13 mouse cellular contexts compared by ENCODE assay signal in the genomic region with DNA sequence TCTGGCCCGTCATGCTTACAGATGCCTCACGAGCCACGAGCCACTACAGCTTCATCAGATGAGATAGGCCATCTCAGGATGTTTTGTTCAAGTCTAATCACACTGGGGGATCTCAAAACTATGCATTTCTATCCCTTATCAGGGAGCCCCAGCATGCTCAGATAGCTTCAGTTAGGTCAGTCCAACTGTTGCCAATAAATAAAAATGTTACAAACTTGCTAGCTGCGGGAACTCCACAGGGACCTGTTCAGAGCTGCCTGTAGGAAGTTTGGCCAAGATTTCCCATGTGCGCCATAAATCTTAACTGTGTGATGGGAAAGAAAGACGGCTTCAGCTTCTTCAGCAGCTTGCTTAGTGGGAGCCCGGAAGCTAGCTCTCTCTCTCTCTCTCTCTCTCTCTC. TPM values are rescaled to one million over a fixed set of nuclear protein-coding genes. Genes with fewer than 3 reads are reported as not detected.
DNase-seq lines count a peak whose midpoint lies in the region; ATAC-seq lines count a peak whose summit lies in the region.
"Had no signal": no experiment of that assay in that cellular context is flagged by ENCODE, and none has a peak within 500 bp of the region (broad histone marks: within the 10 kb centered on the region; RNA-seq: fewer than 3 reads in every experiment).

No protein-coding gene starts in this region.

- H3K9ac ChIP-seq in heart, embryonic 12.5 days: no peak overlapping the region
- H3K9ac ChIP-seq in kidney, embryonic 15.5 days: no peak overlapping the region
- no peak overlapping the region for H3K9ac ChIP-seq in forebrain, embryonic 15.5 days (replicated peaks)
- H3K9ac ChIP-seq: limb, embryonic 13.5 days; midbrain, embryonic 13.5 days had no signal

- no peak overlapping the region for H3K27ac ChIP-seq in heart, embryonic 12.5 days (ENCODE audit: poor library complexity, severe bottlenecking)
- no peak overlapping the region for H3K27ac ChIP-seq in kidney, embryonic 15.5 days
- no peak overlapping the region for H3K27ac ChIP-seq in forebrain, embryonic 15.5 days (replicated peaks)
- H3K27ac ChIP-seq: limb, embryonic 13.5 days; midbrain, embryonic 13.5 days had no signal

- no peak overlapping the region for H3K4me3 ChIP-seq in heart, embryonic 12.5 days
- no peak overlapping the region for H3K4me3 ChIP-seq in kidney, embryonic 15.5 days (replicated peaks)
- H3K4me3 ChIP-seq in forebrain, embryonic 15.5 days: no peak overlapping the region
- H3K4me3 ChIP-seq: limb, embryonic 13.5 days; midbrain, embryonic 13.5 days had no signal

- H3K36me3 ChIP-seq in heart, embryonic 12.5 days: no peaks in the 10 kb centered on the region
- H3K36me3 ChIP-seq in kidney, embryonic 15.5 days: no peaks in the 10 kb centered on the region
- H3K36me3 ChIP-seq in forebrain, embryonic 15.5 days: no peaks in the 10 kb centered on the region
- H3K36me3 ChIP-seq: limb, embryonic 13.5 days; midbrain, embryonic 13.5 days had no signal

- ATAC-seq in heart, embryonic 12.5 days (ENCODE audit: insufficient number of reproducible peaks, low FRiP score): no peak
- ATAC-seq in kidney, embryonic 15.5 days (replicated peaks; ENCODE audit: low FRiP score): peak; percentile 75
- ATAC-seq in forebrain, embryonic 15.5 days (replicated peaks): no peak
- ATAC-seq: activated CD4-positive, CD25-positive, alpha-beta regulatory T cell, adult 4 months; CD4-positive, CD25-positive, alpha-beta regulatory T cell, adult 4 months had no signal

- peaks cover 16% of the 10 kb centered on the region for H3K4me1 ChIP-seq in heart, embryonic 12.5 days (replicated peaks)
- peaks cover 8% of the 10 kb centered on the region for H3K4me1 ChIP-seq in kidney, embryonic 15.5 days
- peaks cover 6% of the 10 kb centered on the region; the same call in 1 of the 2 replicates for H3K4me1 ChIP-seq in forebrain, embryonic 15.5 days

- peak; percentile 52 to 59 for DNase-seq in heart, adult 18-20 months
- peak; percentile 8 for DNase-seq in urinary bladder, postnatal 14 days (ENCODE audit: low spot score)
- DNase-seq in urinary bladder, postnatal 4 days (ENCODE audit: low spot score in 2 of 2): no peak
- DNase-seq in skeletal muscle tissue, adult 2 months (ENCODE audit: low read depth, low spot score): peak; percentile 54
- DNase-seq in layer of hippocampus, postnatal 10 days (ENCODE audit: low spot score in 2 of 2): no peak
- DNase-seq: cerebellum, postnatal 25 days had no signal

- H3K9me3 ChIP-seq in heart, embryonic 12.5 days (replicated peaks): no peaks in the 10 kb centered on the region
- no peaks in the 10 kb centered on the region for H3K9me3 ChIP-seq in kidney, embryonic 15.5 days (replicated peaks)
- H3K9me3 ChIP-seq in forebrain, embryonic 15.5 days: no peaks in the 10 kb centered on the region
- H3K9me3 ChIP-seq: limb, embryonic 13.5 days; midbrain, embryonic 13.5 days had no signal

- no peak overlapping the region for H3K4me2 ChIP-seq in heart, embryonic 12.5 days
- H3K4me2 ChIP-seq in kidney, embryonic 15.5 days: no peak overlapping the region
- H3K4me2 ChIP-seq in forebrain, embryonic 15.5 days (replicated peaks): no peak overlapping the region
- H3K4me2 ChIP-seq: limb, embryonic 13.5 days; midbrain, embryonic 13.5 days had no signal

- WGBS in heart, embryonic 12.5 days: 53% methylated on average over 7 of the region's 7 CpGs
- 31% methylated on average over 7 of the region's 7 CpGs for WGBS in kidney, embryonic 15.5 days
- 79% methylated on average over 7 of the region's 7 CpGs for WGBS in forebrain, embryonic 15.5 days

- no peaks in the 10 kb centered on the region for H3K27me3 ChIP-seq in heart, embryonic 12.5 days (replicated peaks)
- peaks cover 4% of the 10 kb centered on the region; the same call in 1 of the 2 replicates for H3K27me3 ChIP-seq in kidney, embryonic 15.5 days
- H3K27me3 ChIP-seq in forebrain, embryonic 15.5 days: no peaks in the 10 kb centered on the region
- H3K27me3 ChIP-seq: limb, embryonic 13.5 days; midbrain, embryonic 13.5 days had no signal

RNA-seq across cellular contexts. Expression of gene Il1rap, which starts 15.8 kb away (rescaled TPM):
- total RNA-seq in heart, adult 18-20 months (2021): 1 to 10 TPM; 3.4 TPM
- polyA plus RNA-seq in heart, embryonic 12.5 days (2016; fragmentation: Nextera tagmentation; extraction: Ambion mirVana): 9.0 and 9.4 TPM in 2 replicates
- 11.1 and 11.2 TPM in 2 replicates for polyA plus RNA-seq in kidney, embryonic 15.5 days (2015; fragmentation: Nextera tagmentation; extraction: Ambion mirVana)
- polyA plus RNA-seq in forebrain, embryonic 15.5 days (2015; fragmentation: Nextera tagmentation; extraction: Ambion mirVana): 4.2 and 5.3 TPM in 2 replicates
- total RNA-seq in layer of hippocampus, postnatal 10 days (2021): 10 to 100 TPM; 29.7 to 30.3 TPM

Comparison
In these comparisons a context has a peak if more than half of its experiments do, and no peak if none do; other contexts are left out.
1. DNase-seq: peak in heart, adult 18-20 months (2 of 2), urinary bladder, postnatal 14 days (single experiment) and skeletal muscle tissue, adult 2 months (single experiment); none in urinary bladder, postnatal 4 days (0 of 2) and layer of hippocampus, postnatal 10 days (0 of 2).